Mouse (Mus musculus): ENCODE results near the gene Rnf208.

Gene Rnf208

DNA sequence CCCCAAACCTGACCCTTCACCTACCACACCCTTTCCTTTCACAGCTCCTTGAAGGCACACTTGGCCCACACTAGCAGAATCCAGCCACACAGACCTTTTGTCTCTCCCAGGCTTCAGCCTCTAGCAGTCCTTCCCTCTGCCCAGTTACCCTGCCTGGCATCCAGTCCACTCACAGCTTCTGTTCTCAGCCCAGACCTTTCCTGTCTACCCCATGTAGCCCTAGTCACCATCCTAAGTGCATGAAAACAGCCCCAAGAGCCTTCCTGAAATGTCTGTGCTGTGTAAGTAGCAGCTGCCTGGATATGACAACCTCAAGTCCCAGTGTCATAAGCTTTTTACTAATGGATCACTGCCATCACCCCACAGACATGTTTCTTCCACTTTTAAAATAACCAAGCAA lies 44.1 kb upstream of the Rnf208 start:
- Histone ChIP-seq H3K36me3 (ENCODE audit: insufficient read depth, low read length) (peaks cover 61% of the 10 kb centered on the region), H3K9me3 (ENCODE audit: low read length) (no peaks in the 10 kb centered on the region), H3K4me1 (replicated peaks; ENCODE audit: low read depth, low read length) (peaks cover 68% of the 10 kb centered on the region), H3K4me3 (replicated peaks; ENCODE audit: low read length) (no peak overlapping the region), H3K27me3 (ENCODE audit: insufficient read depth, low read length) (peaks cover 8% of the 10 kb centered on the region)
- TF ChIP-seq CTCF (conservative IDR thresholded peaks at IDR 0.05; ENCODE audit: low read length), result no peak

GRCm38 (mm10) chr2:25200631-25201030 lies 41.4 kb upstream of the Rnf208 start:
- Histone ChIP-seq H3K4me1 (replicated peaks; ENCODE audit: low read depth, low read length) (peaks cover 41% of the 10 kb centered on the region), H3K9me3 (ENCODE audit: low read length) (no peaks in the 10 kb centered on the region), H3K27me3 (ENCODE audit: insufficient read depth, low read length) (no peaks in the 10 kb centered on the region), H3K36me3 (ENCODE audit: insufficient read depth, low read length) (peaks cover 77% of the 10 kb centered on the region), H3K4me3 (replicated peaks; ENCODE audit: low read length) (no peak overlapping the region)
- TF ChIP-seq CTCF (conservative IDR thresholded peaks at IDR 0.05; ENCODE audit: low read length) (no peak), NANOG (IDR thresholded peaks at IDR 0.05; ENCODE audit: borderline replicate concordance, low read length) (no peak), POU5F1 (IDR thresholded peaks at IDR 0.05; ENCODE audit: borderline replicate concordance, low read length) (no peak)

- no peaks in the 10 kb centered on the region for H3K27me3 ChIP-seq (ENCODE audit: insufficient read depth, low read length)
- no peaks in the 10 kb centered on the region for H3K9me3 ChIP-seq (ENCODE audit: low read length)
- no peak overlapping the region for H3K4me3 ChIP-seq (replicated peaks; ENCODE audit: low read length)
- peaks cover 100% of the 10 kb centered on the region for H3K36me3 ChIP-seq (ENCODE audit: insufficient read depth, low read length)
- H3K4me1 ChIP-seq (replicated peaks; ENCODE audit: low read depth, low read length), result peaks cover 24% of the 10 kb centered on the region
- TF ChIP-seq POU5F1 (IDR thresholded peaks at IDR 0.05; ENCODE audit: borderline replicate concordance, low read length) (no peak), NANOG (IDR thresholded peaks at IDR 0.05; ENCODE audit: borderline replicate concordance, low read length) (no peak), CTCF (conservative IDR thresholded peaks at IDR 0.05; ENCODE audit: low read length) (no peak)
These were observed 38.3 kb upstream of the Rnf208 start for GRCm38 (mm10) chr2:25203631-25204214.

DNA sequence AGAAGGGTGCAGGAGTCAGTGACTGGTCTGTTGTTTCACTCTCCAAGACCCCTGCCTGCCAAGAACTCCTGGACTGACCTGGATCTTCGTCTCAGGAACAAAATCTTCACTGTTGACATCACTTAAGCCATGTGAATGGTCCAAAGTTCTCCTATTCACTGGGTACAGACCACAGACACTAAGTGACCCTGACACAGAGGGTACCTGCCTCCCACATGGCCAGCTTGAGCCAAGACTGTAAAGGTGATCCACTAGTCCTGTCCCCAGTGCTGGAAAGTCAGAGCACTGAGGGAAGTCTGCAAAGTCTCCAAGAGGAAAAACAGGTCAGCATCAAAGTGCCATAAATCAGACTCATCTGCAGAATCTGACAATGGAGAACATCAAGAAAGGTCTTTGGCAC lies 34.5 kb upstream of the Rnf208 start:
- Histone ChIP-seq H3K27me3 (ENCODE audit: insufficient read depth, low read length) (0 out of 2 replicates have a peak, but pooled peaks cover 5% of the 10 kb centered on the region), H3K4me3 (replicated peaks; ENCODE audit: low read length) (no peak overlapping the region), H3K4me1 (replicated peaks; ENCODE audit: low read depth, low read length) (peaks cover 33% of the 10 kb centered on the region), H3K9me3 (ENCODE audit: low read length) (no peaks in the 10 kb centered on the region), H3K36me3 (ENCODE audit: insufficient read depth, low read length) (peaks cover 79% of the 10 kb centered on the region)
- no peak for TF ChIP-seq CTCF (conservative IDR thresholded peaks at IDR 0.05; ENCODE audit: low read length)
- TF ChIP-seq POU5F1 (IDR thresholded peaks at IDR 0.05; ENCODE audit: borderline replicate concordance, low read length), result no peak
- no peak for TF ChIP-seq NANOG (IDR thresholded peaks at IDR 0.05; ENCODE audit: borderline replicate concordance, low read length)

- Histone ChIP-seq H3K4me3 (replicated peaks; ENCODE audit: low read length) (peak overlapping the region; percentile 97), H3K4me1 (replicated peaks; ENCODE audit: low read depth, low read length) (peaks cover 53% of the 10 kb centered on the region), H3K36me3 (ENCODE audit: insufficient read depth, low read length) (peaks cover 48% of the 10 kb centered on the region), H3K27me3 (ENCODE audit: insufficient read depth, low read length) (peaks cover 8% of the 10 kb centered on the region; the same call in 1 of the 2 replicates), H3K9me3 (ENCODE audit: low read length) (no peaks in the 10 kb centered on the region)
- TF ChIP-seq POU5F1 (IDR thresholded peaks at IDR 0.05; ENCODE audit: borderline replicate concordance, low read length) (no peak), NANOG (IDR thresholded peaks at IDR 0.05; ENCODE audit: borderline replicate concordance, low read length) (no peak), CTCF (conservative IDR thresholded peaks at IDR 0.05; ENCODE audit: low read length) (no peak)
These were observed 31.4 kb upstream of the Rnf208 start for GRCm38 (mm10) chr2:25210686-25211085.

- Histone ChIP-seq H3K36me3 (ENCODE audit: insufficient read depth, low read length) (peaks cover 43% of the 10 kb centered on the region), H3K4me1 (replicated peaks; ENCODE audit: low read depth, low read length) (peaks cover 52% of the 10 kb centered on the region), H3K27me3 (ENCODE audit: insufficient read depth, low read length) (peaks cover 8% of the 10 kb centered on the region; the same call in 1 of the 2 replicates), H3K4me3 (replicated peaks; ENCODE audit: low read length) (peak within 1 kb of the TSS; percentile 97), H3K9me3 (ENCODE audit: low read length) (no peaks in the 10 kb centered on the region)
- TF ChIP-seq CTCF (conservative IDR thresholded peaks at IDR 0.05; ENCODE audit: low read length), result no peak
- TF ChIP-seq POU5F1 (IDR thresholded peaks at IDR 0.05; ENCODE audit: borderline replicate concordance, low read length), result no peak
- TF ChIP-seq NANOG (IDR thresholded peaks at IDR 0.05; ENCODE audit: borderline replicate concordance, low read length), result no peak
These were observed 30.9 kb upstream of the Rnf208 start, which contains the start of gene Nelfb for GRCm38 (mm10) chr2:25211121-25211670. Gene Nelfb, minus strand, starts transcription at chr2:25211489.

DNA sequence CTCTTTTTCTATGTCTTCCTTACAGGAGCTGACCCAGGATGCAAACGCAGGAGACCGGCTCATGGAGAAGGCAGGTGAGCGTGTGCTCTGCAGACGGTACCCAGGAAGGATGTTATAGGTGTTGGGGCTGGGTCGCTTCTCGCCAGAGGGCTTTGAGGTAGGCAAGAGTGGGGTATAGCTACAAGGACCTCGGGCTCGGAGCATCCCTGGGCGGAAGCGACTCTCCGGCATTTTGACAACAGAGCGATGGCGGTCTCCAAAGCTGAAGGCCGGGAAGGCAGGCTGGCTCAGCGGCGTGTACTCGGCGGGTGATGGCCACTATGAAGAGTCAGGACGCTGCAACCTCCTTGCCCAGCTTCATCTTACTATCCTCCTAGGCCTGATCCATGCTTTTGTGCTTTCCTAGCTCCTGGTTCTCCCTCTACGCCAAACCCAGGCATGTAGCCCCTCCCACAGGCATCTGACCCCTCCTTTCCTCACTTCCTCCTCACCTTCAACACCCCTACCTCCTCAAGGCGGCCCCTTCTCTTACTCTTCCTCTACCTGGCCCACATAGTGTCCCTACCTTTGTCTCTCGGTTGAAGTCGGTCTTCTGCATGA lies 28.7 kb upstream of the Rnf208 start:
- H3K9me3 ChIP-seq (ENCODE audit: low read length), result no peaks in the 10 kb centered on the region
- peaks cover 21% of the 10 kb centered on the region for H3K36me3 ChIP-seq (ENCODE audit: insufficient read depth, low read length)
- TF ChIP-seq NANOG (IDR thresholded peaks at IDR 0.05; ENCODE audit: borderline replicate concordance, low read length) (no peak), CTCF (conservative IDR thresholded peaks at IDR 0.05; ENCODE audit: low read length) (no peak), POU5F1 (IDR thresholded peaks at IDR 0.05; ENCODE audit: borderline replicate concordance, low read length) (no peak)
- peak overlapping the region; percentile 73 for H3K4me3 ChIP-seq (replicated peaks; ENCODE audit: low read length)
- H3K4me1 ChIP-seq (replicated peaks; ENCODE audit: low read depth, low read length), result peaks cover 40% of the 10 kb centered on the region
- H3K27me3 ChIP-seq (ENCODE audit: insufficient read depth, low read length), result peaks cover 10% of the 10 kb centered on the region

GRCm38 (mm10) chr2:25214444-25214843 lies 27.6 kb upstream of the Rnf208 start, which contains the start of gene Stpg3:
Gene Stpg3, minus strand, starts transcription at chr2:25214637.
- no peak for TF ChIP-seq NANOG (IDR thresholded peaks at IDR 0.05; ENCODE audit: borderline replicate concordance, low read length)
- Histone ChIP-seq H3K27me3 (ENCODE audit: insufficient read depth, low read length) (peaks cover 14% of the 10 kb centered on the region), H3K4me1 (replicated peaks; ENCODE audit: low read depth, low read length) (peaks cover 40% of the 10 kb centered on the region), H3K4me3 (replicated peaks; ENCODE audit: low read length) (peak within 1 kb of the TSS; percentile 73), H3K36me3 (ENCODE audit: insufficient read depth, low read length) (peaks cover 12% of the 10 kb centered on the region), H3K9me3 (ENCODE audit: low read length) (no peaks in the 10 kb centered on the region)

Data from E14TG2a.4 (cell line).